Mouse (Mus musculus) adrenal gland, postnatal 14 days (tissue): ENCODE measurements around the gene Cbl. TPM values are rescaled to one million over a fixed set of nuclear protein-coding genes. Genes with fewer than 3 reads are reported as not detected.

Source experiments
- DNase-seq: peaks from one replicate; pipeline ENCODE4 v3.0.0; 2021; ENCODE audit warnings: mixed read lengths
- total RNA-seq: library from RNA; stranded (reverse); gene quantifications from 2 replicates; pipeline ENCODE4 v1.2.3, GENCODE M21; 2021

The Cbl gene
- total RNA-seq, 1 experiment from 2014 or later: 33.1 TPM

DNA sequence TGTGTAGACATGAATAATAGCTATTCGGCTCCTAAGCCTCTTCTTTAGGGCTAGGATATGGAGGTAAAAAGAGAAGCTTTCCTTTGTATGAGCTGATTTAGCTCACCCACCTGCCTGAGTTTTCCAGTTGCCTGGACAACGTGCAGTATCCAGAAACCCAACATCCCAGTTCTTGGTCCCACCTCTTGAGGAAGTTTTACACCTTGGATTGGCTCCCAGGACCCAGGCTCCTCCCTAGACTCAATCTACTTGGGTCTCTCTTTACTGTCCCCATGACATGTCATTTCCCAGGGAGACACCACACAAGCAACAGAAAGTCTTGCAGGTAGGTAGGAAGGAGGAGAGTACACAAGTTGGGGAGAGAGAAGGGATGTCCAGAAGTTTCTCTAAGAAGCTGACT, 6.5 kb upstream of the Cbl start, which contains the start of gene Ccdc153:
Gene Ccdc153, plus strand, starts transcription at position 278 of the 400 bp plus-strand sequence.
- no peak for DNase-seq

DNA sequence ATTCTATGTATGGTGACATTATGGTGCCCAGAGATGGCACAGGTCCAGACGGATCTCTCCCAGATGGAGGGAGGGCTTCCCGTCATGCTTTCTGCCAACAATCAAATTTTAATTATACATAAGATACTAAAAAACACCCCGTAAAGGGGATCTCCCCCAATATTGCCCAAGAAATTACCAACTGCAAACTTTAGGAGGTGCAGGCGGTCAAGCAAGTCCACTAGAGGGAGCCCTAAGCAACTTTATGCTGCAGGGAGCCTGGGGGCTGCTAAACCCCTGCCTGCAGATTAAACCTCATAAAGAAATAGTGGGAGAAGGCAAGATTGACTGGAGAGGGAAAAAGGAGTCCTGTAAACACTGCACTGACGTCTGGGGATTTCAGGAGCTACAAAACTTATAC, 5.6 kb upstream of the Cbl start:
- peak; percentile 75 for DNase-seq

- DNase-seq: no peak
Observed at GRCm38 (mm10) chr9:44238501-44239190, 4.8 kb upstream of the Cbl start.

DNA sequence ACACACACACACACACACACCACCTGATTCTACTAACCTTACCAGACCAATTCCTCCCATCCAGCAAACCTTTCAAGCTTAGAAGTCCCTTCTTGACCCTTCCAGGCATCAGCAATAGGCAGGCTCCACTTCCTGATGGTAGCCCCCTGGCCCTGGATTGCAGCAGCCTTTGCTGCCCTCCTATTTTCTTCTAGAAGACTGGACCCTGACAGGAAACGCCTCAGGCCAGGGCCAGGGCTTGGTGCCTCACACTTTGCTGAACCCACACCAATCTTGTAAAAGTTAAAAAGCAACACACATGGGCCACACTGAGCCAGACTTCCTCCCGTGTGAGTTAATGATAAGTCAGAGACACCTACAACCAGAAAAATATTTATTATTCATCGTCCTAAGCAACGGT, 3.3 kb upstream of the Cbl start:
- DNase-seq: no peak

GRCm38 (mm10) chr9:44236601-44237000, 2.8 kb upstream of the Cbl start:
- no peak for DNase-seq

DNA sequence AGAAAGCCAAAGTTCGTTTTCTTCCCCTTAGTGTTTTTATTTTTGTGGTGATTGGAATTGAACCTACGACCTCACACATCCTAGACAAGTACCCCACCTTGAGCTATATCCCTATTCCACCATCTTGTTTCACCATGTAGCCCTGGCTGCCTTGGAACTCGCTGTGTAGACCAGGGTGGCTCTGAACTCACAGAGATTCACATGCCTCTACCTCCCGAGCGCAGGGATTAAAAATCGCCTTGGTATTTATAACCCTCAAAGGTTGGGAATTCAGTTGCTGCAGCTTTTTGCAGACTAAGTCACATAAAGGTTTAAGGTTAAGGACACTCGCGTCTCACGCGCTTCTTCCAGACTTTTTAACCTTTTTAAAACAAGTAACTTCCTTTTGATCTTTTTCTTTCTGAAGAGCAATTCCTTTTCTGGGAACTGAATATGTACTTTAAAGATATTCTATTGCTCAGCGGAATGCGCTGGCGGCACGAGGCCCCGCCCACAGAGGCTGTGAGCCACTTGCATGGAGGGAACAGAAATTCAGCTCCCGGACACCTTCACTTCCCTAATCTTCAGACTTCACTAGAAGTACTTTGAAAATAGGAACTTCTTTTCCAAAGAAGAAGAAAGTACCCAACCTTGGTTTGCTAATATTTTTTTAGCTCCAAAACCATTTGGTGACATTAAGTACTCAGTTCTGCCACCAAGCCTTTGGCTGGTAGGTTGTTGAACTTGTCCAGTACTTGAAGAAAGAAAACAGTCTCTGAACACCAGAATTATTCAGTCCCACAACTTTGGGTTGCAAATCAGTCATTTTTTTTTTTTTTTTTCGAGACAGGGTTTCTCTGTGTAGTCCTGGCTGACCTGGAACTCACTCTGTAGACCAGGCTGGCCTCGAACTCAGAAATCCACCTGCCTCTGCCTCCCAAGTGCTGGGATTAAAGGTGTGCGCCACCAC, 904 bp upstream of the Cbl start:
- DNase-seq: peak; percentile 76

- peak; percentile 57 for DNase-seq
Observed at GRCm38 (mm10) chr9:44233021-44233801, 638 bp downstream of the Cbl start.

- DNase-seq: no peak
Observed at GRCm38 (mm10) chr9:44231609-44232008, 2.2 kb downstream of the Cbl start.

GRCm38 (mm10) chr9:44225993-44226392, 7.9 kb downstream of the Cbl start:
- no peak for DNase-seq

- no peak for DNase-seq
Observed at GRCm38 (mm10) chr9:44213538-44213937, 20.3 kb downstream of the Cbl start.

DNA sequence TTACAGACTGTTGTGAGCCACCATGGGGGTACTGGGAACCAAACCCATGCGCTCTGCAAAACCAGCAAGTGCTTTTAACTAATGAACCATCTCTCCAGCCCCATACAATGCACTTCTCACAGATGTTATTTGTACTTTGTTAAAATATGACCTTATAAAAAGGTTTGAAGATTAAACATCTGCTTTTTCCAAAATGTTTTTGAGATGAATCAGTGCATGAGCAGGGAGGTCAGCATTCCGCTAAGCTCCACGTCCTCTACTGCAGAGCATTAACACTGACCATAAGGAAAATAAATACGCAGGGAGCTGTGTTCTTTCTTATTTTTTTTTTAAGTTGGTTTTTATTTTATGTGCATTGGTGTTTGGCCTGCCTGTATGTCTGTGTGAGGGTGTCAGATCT, 21.4 kb downstream of the Cbl start:
- no peak for DNase-seq

- DNase-seq: no peak
Observed at GRCm38 (mm10) chr9:44209416-44209815, 24.4 kb downstream of the Cbl start.

- DNase-seq: no peak
Observed at GRCm38 (mm10) chr9:44207840-44208239, 26.0 kb downstream of the Cbl start.

GRCm38 (mm10) chr9:44200458-44200857, 33.4 kb downstream of the Cbl start:
- DNase-seq: no peak

DNA sequence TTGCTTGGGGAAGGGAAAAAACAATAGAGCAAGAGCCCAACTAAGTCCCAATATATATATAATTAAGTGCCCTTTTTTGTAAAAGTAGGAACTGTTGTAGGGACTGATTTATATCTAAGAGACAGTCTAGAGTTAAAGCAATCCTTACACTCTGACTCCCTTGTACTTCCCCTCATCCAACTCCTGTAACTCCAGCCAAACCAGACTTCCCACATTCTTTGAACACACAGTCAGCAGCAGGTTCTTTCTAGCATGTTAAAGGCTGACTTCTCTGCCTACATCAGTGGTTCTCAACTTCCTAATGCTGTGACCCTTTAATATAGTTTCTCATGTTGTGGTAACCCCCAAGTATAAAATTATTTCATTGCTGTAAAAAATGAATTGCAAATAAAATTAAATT, 34.3 kb downstream of the Cbl start:
- DNase-seq: no peak

- no peak for DNase-seq
Observed at GRCm38 (mm10) chr9:44199166-44199565, 34.7 kb downstream of the Cbl start.

- no peak for DNase-seq
Observed at GRCm38 (mm10) chr9:44196354-44196753, 37.5 kb downstream of the Cbl start.

DNA sequence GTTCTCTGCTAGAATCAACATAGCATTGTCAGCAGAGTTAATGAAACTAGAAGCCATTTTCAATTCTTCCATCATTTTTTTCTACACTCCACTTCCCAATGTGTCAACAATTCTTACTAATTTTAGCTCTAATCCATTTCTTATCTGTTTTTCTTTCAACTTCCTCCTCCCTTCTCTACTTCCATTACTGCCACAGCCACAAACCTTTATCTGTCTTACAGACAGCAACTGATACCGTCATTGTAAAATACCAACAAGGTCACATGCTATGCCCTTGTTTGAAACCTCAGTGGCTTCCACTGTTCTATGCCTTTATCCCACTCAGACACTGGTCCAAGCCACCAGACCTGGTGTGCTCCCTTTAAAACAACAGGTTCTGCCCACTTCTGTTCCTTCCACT, 39.8 kb downstream of the Cbl start:
- DNase-seq: no peak

- DNase-seq: no peak
Observed at GRCm38 (mm10) chr9:44192794-44193193, 41.1 kb downstream of the Cbl start.

GRCm38 (mm10) chr9:44192312-44192711, 41.5 kb downstream of the Cbl start:
- DNase-seq: no peak

DNA sequence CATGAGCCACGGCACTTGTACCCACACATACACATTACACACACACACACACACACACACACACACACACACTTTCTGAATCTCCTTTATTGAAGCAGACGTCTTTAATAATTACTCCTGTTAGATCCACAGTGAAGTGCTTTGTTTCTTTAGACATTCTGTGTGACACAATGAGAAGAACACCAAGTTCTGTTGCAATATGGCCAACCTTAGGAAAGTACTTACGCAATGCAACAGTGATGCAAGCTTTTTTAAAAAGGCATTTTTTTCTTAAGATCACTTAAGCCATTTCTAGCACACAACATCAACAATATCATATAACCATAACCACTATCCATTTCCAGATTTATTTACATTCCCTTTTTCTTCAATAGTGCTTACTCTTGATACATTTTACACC, 42.7 kb downstream of the Cbl start:
- no peak for DNase-seq

GRCm38 (mm10) chr9:44188223-44188622, 45.6 kb downstream of the Cbl start:
- no peak for DNase-seq

GRCm38 (mm10) chr9:44182260-44182659, 51.6 kb downstream of the Cbl start:
- peak; percentile 71 for DNase-seq
